Mouse (Mus musculus) lung, postnatal 0 days (tissue): ENCODE measurements at regions not wholly inside any gene's neighbourhood (a gene's known extent, or its start where the extent isn't known, plus 50 kb on each side); places are given as distances from the start of the nearest gene placed in this dataset.

Source experiments
- CTCF ChIP-seq: IDR thresholded peaks from 2 replicates; pipeline ENCODE4 v1.5.1; 2016; ENCODE audit warnings: antibody characterized with exemption, mild to moderate bottlenecking
- EP300 ChIP-seq: IDR thresholded peaks from 2 replicates; pipeline ENCODE4 v1.6.1; 2016; ENCODE audit warnings: antibody characterized with exemption, mild to moderate bottlenecking, control low read depth

- TF ChIP-seq CTCF (no peak), EP300 (no peak)
Observed at GRCm38 (mm10) chr7:36453816-36454215, 244.1 kb upstream of the Tshz3 start.
